Mouse (Mus musculus) granulocyte monocyte progenitor cell, adult 5-6 weeks (primary cell): Measurements from ENCODE around the gene Rnf5. TPM values are rescaled to one million over a fixed set of nuclear protein-coding genes. Genes with fewer than 3 reads are reported as not detected.

Source experiments
- ATAC-seq: replicated peaks from 2 replicates; pipeline ENCODE4 v1.8.0; 2016; ENCODE audit warnings: mild to moderate bottlenecking, moderate TSS enrichment, inconsistent platforms; ENCODE audit not compliant: poor library complexity, severe bottlenecking
- total RNA-seq, 2 experiments: library from RNA; stranded (forward) in 1 of 2; stranded (reverse) in 1 of 2; fragments of 200-712, 200-1000 nt in 1 of 2; fragments of >200 nt in 1 of 2; fragmentation: Nextera tagmentation in 1 of 2; gene quantifications; 2 replicates each; pipeline ENCODE4 v1.2.3; 2014 to 2017

Gene Rnf5
- total RNA-seq, 2 experiments from 2014 or later: 15.2 to 64.9 TPM

DNA sequence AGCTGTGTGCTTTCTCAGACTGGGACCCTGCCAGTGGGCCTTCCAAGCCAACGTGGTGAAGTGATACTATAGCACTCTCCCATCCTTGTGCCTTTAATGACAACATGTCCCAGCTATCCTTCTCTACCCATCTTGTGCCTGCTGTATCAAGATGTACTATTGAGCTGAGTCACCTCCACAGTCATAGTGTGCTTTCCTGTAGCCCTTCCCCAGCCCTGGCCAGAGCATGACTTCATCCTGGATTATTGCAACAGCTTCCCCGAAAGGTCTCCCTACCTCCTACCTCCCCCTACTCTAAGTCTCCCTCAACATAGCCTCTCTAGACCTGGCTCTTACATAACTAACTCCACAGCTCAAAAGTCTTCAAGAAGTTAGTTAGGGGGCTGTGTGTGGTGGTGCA is 32.2 kb upstream of the Rnf5 start:
- peak; percentile 12 for ATAC-seq

DNA sequence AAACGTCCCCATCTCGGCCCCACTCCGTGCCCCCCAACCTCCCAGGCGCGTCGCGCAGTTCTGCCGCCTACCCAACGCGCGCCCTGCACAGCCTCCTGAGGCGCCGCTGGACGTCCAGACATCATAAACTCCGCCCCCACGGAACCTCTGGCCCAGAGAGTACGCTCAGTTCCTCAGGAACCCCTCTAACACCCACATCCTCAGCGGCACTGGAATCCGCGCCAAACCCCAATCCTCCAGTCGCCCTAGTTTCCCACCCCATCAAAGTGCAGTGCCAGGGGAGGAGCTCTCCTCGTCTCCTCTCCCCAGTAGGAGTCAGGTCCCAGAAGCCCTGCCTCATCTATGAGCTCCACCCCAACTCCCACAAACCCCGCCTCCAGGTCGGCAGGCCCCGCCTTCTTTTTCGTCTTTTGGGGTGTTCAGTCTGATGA is 28.8 kb upstream of the Rnf5 start:
- peak; percentile 77 for ATAC-seq

DNA sequence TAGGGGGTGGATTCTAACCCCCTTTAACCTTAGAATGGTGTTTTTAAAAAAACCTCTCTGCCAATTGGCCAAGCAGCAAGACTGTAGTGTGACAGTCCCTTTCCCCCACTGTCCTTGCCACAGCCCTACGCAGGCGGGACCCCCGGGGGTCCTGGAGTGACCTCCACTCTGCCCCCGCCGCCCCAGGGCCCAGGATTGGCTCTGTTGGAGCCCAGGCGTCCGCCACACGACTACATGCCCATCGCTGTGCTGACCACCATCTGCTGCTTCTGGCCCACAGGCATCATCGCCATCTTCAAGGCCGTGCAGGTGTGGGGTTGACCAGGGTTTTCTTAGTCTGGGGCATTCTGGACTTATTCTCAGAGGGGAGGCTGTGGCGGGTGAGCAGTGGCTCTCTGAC is 28.2 kb upstream of the Rnf5 start:
- ATAC-seq: no peak

DNA sequence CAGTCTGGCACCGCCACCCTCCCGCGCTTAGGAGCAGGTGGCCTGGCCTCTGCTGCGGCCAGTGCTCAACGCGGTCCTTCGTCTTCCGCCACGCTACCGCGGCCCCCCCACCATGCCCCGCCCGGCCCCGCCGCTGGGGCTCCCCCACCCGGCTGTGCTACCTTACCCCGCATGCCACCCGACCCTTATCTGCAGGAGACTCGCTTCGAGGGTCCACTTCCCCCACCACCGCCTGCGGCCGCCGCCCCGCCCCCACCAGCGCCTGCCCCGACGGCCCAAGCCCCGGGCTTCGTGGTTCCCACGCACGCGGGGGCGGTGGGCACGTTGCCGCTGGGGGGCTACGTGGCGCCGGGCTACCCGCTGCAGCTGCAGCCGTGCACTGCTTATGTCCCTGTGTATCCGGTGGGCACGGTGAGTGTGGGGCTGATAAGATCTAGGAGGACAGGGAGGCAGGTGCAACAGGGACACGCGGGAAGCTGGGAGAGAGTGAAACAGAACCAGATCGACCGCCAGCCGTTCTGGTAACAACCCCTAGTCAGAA is 27.3 kb upstream of the Rnf5 start:
- no peak for ATAC-seq

DNA sequence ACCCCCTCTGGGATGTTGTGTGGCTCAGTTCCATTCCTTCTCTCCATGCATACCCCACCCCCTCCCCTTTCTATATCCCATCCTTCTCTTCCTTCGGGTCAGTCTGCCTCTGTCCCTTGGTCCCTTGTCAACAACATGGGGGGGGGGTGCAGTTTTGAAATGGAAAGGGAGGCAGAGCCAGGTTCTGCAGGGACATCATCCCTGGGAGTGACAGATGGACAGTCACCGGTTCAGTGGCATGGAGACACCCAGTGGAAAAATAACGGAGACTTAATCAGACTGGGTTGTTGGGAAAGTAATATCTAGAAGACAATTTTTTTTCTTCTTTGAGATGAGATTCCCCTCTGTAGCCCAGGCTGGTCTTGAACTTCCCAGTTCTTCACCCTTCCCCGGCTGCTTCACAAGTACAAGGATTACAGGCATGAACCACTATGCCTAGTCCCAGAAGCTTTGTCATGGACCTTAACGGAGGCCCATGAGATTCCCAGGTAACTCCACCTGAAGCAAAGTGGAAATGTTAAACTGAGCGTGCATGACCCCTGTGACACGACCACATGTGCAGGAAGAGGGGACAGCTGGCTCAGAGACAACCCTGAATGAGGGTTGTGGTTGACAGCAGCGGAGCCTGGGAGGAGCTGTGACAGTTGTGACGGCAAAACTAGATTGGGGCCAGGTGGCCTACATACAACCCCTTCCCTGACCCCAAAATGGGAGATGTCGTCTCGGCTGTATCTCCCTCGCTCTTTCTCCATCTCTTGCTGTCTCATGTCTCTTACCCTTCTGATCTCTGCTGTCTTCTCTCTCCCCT is 26.5 kb upstream of the Rnf5 start:
- no peak for ATAC-seq

DNA sequence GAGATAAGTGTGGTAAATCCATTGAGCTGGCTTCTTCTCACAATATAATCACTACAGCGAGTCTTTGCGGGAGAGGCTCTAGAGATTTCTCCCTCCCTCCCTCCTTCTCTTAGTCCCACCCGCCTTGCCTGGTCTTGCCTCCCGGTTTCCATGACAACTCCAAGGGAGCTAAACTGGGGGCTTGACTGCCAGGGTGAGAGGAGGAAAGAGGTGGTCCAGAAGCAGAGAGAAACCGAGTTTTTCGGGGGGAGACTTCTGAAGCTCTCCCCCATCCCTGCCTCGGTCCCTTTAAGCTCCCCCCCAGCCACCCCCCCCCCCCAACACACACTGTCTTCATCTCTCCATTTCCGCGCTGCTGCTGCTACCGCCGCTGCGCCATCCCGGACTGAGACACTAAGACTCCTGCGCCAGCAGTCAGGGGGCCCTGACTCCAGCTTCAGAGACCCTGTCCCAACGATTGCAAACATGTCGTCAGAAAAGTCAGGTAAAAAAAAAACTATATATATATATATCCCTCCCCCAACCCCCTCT is 25.8 kb upstream of the Rnf5 start, which contains the start of gene Prrt1:
TSS of gene Prrt1 (plus strand) at position 313 of the 531 bp plus-strand sequence.
- no peak for ATAC-seq

DNA sequence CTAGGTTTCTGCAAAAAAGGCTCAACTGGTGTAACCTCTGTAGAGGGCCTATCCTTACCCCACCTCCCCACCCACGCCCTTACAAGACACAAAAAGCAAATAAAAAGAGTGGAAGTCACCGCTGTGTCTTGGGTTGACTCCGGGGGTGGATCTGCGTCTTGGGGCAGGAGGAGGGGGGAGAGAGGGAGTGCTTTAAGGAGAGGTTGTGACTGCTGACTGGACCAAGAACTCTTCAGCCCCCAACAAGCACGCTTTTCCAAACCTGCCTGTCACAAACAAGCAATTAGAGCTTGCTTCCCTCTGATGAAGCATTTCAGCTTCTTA is 25.1 kb upstream of the Rnf5 start:
- no peak for ATAC-seq

DNA sequence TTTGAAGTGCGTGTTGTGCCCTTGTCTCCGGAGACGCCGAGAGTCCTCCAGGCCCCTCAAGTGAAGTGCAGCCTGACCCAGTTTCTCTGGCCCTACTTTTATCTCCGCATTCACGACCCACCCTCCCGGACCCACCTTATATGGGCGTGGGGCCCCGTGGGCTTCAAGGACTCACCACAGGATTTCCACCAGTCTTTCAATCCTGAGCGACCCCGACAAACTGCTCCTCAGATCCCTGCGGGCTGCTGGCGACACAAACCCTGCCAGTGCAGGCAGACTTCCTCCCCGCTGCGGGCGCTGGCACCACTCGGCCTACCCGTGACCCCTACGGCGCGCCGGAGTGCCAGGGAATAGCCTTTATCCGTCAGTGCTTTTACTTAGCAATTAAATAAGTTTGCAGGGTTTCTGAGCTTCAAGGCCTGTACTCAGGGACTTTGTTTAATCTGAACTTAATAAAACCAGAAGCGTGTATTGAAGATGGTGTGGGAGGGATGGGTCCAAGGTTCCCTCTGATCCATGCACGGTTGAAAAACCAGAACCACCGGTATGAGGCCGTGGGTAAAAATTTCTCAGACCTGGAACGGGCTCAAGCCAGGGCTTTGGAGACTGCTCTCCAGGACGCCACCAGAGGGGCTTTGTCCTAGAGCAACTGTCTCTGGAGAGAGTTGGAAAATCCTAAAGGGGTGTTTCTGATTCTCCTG is 24.6 kb upstream of the Rnf5 start, which contains the start of gene Ppt2:
TSS of gene Ppt2 (minus strand) at position 568 of the 701 bp plus-strand sequence.
- no peak for ATAC-seq

DNA sequence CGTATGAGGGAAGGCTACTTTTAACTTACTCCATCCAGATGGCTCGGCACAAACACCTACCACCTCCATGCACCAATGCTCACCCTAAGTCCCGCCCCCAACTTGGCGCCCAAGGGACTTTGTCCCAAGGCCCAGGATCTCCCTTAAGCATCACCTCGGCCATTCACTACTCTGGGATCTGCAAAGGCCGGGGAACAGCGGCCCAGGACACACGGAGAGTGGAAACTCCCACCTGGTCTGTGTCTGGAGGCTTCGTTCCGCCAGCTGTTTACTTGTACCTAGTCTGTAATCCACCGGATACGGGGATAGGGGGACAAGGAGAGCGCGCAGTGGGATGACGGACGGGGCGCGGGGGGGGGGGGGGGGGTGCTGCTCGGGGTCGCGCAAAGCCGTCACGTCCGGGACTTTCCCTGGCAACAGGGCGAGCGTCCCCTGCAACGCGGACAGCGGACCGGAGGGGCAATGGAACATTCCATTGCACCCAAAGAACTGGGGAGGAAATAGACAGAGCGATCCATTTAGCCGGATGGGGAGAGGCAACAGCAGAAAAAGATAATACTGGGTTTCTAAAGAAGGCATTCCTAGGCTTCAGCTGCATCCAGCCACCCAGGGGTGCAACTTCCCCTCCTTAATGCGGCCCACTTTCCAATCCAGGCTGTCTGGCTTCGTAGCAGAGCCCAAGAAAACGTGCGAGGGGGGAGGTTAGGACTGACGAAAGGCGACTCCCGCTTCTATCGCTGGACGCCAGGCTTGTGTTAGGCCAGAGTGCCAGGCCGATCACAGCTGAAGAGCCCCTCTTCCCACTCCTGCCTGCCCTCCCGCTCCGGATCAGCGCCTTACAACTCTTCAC is 23.8 kb upstream of the Rnf5 start:
- peak; percentile 59 for ATAC-seq

DNA sequence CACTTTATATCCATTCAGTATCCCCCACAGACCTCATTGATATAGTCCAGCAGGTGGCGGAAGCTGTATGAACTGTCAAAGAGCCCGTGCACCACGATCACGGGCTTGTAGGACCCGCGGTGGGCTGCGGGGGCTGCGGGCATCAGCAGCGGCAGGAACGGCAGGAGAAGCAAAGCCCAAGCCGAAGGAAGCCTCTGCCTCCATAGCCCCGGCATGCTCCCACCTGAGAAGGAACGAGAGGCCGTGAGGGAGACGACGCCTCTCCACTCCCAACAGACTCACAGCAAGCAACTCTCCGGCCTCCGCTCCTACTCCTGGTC is 23.2 kb upstream of the Rnf5 start:
- ATAC-seq: peak; percentile 55

DNA sequence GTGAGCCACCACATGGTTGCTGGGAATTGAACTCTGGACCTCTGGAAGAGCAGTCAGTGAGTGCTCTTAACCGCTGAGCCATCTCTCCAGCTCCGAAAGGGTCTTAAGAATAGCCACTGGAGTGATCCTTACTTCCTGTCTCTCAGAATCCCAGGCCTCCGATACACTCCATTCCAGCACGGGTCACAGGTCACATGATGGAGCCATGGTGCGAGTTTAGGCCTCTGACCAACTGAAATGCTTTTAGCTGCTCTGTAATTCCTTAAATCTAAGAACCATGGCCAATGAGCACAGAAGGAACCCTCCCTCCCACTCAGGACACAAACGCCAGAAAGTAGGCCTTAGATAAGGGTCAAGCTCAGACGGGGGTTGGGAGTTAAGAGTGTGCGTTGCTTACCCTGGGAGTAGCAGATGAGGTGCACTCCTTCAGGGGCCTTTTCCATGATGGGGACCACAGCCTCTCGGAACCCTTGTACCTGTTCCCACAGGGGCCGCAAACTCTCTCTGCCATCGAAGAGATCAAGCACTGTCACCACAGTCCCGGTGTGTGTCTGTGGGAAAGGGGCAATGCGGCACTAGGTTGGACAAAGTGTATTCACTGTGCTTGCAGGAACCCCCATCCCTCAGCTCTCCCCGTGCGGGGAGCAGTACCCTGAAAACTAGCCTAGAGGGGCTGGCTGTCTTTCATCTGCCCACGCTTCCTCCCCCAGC is 22.7 kb upstream of the Rnf5 start:
- no peak for ATAC-seq

DNA sequence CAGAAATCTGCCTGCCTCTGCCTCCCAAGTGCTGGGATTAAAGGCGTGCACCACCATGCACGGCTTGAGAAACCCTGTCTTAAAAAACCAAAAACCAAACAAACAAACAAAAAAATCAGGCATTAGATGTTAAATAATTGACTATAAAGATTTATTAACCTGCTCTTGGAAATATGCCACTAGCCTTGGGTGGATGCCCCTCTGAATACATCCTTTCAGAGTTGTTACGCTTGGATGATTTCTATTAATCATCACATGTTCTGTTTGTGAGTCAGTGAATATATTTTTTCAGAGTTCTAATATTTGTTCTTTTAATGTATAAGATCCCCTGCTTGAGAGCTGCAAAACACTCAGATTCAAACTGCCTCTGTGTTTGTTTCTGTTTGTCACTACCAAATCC is 21.5 kb upstream of the Rnf5 start:
- ATAC-seq: no peak

DNA sequence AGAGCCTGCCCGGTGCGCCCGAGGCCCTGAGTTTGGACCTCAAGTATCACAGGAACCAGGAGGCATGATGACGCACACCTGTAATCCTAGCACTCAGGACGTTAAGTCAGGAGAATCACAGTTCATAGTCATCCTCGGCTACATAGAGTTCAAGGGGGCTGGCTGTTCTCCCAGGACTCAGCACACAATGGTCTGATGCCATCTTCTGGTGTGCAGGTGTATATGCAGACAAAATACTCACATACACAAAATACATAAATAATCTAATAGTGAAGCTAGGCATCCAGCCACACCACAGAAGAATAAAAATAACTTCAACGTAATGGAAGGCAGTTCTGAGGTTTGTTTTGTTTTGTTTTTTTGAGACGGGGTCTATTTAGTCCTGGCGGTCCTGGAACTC is 19.7 kb upstream of the Rnf5 start:
- ATAC-seq: no peak

DNA sequence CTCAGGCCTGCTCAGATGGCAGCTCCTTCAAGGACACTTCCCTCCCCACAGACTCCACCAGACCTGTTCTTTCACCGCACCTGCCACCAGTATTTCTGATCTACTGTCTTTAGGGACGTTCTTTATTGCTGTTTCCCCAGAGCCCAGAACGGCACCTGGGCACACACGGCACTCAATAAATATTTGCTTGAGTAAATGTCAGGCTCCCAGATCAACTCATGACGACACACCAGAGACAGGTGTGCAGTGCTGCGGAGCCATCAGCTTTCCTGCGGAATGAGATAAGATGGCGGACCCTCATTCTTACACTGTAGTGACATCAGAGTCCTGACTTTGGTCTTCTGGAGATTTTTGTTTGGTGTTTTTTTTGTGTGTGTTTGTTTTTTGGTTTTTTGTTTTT is 17.5 kb upstream of the Rnf5 start:
- no peak for ATAC-seq

DNA sequence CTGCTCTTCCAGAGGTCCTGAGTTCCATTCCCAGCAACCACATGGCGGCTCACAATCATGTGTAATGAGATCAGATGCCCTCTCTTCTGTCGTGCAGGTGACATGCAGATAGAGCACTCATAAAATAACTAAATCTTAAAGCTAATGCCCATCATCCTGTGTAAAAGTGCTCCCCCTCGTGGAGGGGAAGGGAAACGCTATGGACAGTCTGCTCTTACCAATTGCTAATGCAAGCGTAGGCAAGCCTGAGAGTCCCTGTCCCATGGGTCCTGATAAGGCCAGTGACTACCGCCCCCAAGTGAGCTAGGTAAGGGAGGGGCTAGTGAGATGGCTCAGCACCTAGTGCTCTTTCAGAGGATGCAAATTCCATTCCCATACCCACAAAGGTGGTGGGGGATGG is 15.5 kb upstream of the Rnf5 start:
- peak; percentile 67 for ATAC-seq

DNA sequence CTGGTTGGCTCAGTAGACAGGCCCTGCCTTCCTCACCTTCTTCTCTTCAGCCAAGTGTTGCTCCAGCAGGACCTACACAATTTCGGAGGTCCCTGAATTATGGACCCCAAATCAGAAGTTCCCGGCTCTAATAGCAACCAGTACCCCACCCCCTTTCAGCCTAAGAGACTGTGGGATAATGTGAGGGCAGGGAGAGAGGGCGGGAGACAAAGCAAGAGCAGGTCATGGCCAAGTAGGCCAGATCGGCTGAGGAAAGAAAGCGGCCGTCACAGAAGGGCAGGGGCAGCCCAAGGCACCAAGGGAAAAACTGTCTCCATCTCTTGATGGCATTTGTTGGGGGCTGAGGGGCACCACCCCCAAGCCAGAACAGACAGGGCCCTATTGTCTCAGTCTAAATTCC is 12.4 kb upstream of the Rnf5 start, which contains the start of gene Egfl8:
TSS of gene Egfl8 (minus strand) at position 101 of the 400 bp plus-strand sequence.
- no peak for ATAC-seq

DNA sequence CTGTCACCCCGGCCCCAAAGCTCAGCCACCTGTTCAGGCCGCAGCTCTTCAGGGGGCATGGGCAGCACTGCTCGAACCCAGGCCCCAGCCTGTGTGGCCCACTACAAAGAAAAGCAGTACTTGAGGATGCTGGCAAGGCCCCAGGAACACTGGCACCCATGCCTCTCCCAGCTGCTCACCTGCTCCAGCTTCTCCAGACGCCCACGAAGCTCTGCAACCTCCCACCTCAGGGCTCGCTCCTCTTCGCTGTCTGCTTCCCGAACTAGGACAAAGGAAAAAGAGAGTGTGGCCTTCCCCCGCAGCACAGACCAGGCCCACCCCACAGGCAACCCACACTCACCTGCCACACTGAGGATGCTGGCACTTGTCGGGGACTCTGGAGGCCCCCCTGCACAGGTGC is 10.3 kb upstream of the Rnf5 start:
- ATAC-seq: no peak

DNA sequence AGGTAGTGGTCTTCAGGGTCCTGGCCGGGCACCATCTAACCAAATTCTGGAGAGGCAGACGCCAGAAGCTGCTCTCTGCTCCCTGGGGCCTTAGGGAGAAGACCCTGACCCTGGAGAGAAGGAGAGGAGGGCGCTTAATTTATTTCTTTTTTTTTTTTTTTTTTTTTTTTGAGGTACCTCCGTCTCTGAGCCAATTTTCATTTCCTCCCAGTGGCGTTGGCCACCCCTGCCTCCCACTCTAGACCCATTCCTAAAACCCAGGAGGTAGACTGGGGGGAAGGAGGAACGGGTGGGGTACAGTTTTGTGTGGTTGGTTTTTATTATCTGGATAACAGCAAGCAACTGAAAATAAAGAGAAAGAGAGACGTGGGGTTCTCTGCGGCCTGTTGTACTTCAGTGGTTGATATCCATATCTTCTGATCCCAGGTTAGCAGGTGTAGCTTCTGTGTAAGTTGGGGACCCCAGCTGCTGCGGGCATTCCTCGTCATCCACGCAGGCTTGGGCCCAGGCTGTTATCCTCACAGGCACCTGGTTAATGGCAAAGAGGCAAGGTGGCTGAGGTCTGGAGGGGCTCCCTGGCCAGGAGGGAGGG is 9.7 kb upstream of the Rnf5 start:
- ATAC-seq: no peak

DNA sequence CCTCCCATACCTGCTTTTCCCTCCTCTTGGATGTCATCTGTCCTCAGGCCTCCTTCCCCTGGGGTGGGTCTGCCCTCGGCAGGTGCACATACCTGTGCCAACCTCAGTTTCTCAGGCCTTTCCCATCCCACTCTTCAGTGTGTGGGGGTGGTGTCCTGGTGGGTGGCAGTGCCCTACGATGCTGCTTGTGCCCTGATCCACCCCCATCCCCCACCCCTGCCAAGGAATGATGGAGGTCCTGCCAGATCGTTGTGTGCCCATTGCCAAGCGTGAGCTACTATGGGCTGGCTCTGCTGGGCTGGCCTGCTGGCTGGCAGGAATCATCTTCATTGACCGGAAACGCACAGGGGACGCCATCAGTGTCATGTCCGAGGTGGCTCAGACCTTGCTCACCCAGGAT is 7.6 kb upstream of the Rnf5 start:
- ATAC-seq: no peak

DNA sequence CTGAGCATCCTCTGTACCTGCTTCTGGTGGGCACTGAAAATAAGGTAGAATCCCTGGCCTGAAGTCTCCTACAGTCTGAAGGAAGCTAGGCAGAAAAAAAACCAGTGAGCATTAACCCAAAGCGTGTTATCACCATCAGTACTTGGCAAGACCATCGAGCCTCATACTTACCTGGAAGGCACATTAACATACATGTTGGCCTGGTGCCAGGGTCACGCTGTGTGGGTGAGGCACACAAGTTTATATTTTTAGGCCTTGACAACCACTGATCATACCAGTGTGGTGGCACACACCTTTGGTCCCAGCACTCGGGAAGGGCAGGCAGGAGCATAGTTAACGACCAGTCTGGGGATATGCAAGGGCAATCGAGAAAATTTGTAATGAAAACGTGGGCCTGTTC is 4.5 kb upstream of the Rnf5 start:
- no peak for ATAC-seq
